Mouse (Mus musculus): ENCODE data around the gene Fam234a.
"Not testable (repeated sequence)": the region's sequence is repeated elsewhere in the genome, so short reads cannot be mapped to it uniquely, and the experiment has no call there.

Fam234a gene

GRCm38 (mm10) chr17:26244101-26244841 lies at the start of gene Fam234a:
Fam234a (minus strand) TSS chr17:26244242.
- DNase-seq (ENCODE audit: low read depth, low spot score): peak; percentile 79

DNA sequence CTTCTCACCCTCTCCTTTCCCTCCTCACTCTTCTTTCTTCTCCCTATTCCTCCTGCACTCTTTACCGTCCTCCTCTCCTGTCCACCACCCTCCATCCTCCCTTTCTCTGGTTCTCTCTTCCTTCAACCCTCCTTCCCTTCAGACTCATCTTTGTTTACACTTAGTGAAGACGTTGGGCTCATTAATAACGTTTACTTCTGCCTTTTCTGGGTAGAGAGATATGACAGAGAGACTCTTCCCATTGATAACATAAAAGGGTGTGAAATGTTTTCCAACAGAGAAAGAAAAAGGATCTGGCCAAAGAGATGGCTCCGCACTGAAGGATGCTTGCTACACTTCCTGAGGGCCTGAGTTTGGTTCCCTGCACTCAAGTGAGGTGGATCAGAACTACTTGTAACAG lies 45.4 kb upstream of the Fam234a start:
- DNase-seq (ENCODE audit: low read depth, low spot score): no peak

- no peak for DNase-seq (ENCODE audit: low read depth, low spot score)
Measured at GRCm38 (mm10) chr17:26286199-26286955, 42.3 kb upstream of the Fam234a start.

GRCm38 (mm10) chr17:26276711-26277110 lies 32.7 kb upstream of the Fam234a start:
- DNase-seq (ENCODE audit: low read depth, low spot score): no peak

DNA sequence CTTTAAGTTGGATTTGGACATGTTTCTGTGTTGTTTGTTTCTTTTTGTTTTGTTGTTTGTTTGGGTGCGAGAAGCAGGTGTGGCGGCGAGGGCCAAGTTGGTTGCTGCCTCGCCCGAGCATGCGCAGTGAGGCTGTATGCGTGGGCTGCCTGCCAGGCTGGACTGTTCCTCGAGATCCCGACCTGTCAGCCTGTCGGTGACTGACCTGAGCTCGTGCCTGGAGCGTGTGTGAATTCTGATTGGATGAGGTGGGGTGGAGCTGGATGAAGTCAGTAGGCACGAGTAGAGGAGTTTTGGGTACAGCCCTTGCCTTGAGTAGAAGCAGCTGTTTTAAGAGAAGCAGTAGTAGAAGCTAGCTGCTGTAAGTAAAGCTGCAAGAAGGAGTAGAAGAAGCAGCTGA lies 31.9 kb upstream of the Fam234a start:
- DNase-seq (ENCODE audit: low read depth, low spot score): no peak

DNA sequence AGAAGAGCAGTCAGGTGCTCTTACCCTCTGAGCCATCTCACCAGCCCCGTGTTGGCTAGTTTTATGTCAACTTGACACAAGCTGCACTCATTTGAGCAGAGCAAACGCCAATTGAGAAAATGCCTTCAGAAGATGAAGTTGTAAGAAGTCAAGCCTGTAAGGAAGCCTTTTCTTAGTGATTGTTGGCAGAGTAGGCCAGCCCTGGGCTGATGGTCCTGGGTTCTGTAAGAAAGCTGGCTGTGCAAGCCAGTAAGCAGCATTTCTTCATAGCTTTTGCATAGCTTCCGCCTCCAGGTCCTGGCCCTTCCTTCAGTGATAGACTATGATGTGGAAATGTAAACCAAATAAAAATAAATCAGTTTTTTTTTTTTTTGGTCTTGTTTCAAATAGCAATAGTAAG lies 28.5 kb upstream of the Fam234a start:
- DNase-seq (ENCODE audit: low read depth, low spot score): no peak

- DNase-seq (ENCODE audit: low read depth, low spot score): not testable (repeated sequence)
Measured at GRCm38 (mm10) chr17:26269577-26269976, 25.5 kb upstream of the Fam234a start.

- DNase-seq (ENCODE audit: low read depth, low spot score): no peak
Measured at GRCm38 (mm10) chr17:26268851-26269250, 24.8 kb upstream of the Fam234a start.

DNA sequence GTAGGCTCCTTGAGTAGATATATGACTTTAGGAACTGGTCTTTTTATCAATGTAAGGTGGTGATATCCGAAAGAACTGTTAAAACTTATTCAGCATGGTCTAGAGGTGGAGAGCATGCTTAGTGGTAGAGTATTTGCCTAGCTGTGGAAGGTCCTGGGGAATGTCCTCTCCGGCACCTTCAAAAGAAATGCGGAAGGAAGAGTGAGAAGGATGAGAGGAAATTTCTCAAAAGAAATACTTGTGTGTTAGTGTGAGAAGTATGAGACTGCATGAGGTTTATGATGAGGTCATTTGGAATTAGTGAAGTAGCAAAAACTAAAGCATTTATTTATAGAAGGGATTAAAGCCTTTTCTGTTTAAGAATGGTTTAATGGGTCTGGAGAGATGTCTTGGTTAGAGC lies 18.3 kb upstream of the Fam234a start:
- no peak for DNase-seq (ENCODE audit: low read depth, low spot score)

DNA sequence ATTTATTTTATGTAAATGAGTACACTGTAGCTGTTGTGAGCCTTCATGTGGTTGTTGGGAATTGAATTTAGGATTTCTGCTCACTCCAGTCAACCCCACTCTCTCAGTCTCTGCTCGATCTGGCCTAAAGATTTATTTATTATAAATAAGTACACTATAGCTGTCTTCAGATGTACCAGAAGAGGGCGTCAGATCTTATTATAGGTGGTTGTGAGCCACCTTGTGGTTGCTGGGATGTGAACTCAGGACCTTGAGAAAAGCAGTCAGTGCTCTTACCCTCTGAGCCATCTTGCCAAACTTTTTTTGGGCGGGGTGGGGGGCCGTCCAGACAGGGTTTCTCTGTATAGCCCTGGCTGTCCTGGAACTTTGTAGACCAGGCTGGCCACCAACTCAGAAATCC lies 17.8 kb upstream of the Fam234a start:
- DNase-seq (ENCODE audit: low read depth, low spot score): no peak

- no peak for DNase-seq (ENCODE audit: low read depth, low spot score)
Measured at GRCm38 (mm10) chr17:26255313-26255712, 11.3 kb upstream of the Fam234a start.

DNA sequence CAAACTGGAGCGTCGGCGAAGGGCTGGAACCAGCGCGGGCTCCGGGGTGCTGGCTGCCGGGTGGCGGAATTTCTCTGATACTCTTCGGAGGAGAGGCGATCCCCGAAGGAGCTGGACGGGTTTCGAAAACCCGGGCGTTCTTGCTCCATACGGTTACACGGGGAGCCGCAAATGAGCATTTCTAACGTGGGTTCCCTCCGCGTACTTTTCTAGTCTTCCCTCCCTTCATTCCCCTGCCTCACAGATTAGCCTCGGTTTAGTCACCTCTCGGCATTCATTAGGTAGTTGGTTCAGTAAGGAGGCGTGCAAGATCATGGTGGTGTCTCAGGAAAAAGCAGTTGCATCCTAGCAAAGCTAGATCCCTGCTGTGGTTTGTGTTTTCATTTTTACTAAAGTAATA lies 9.4 kb upstream of the Fam234a start:
- DNase-seq (ENCODE audit: low read depth, low spot score): no peak

- peak; percentile 88 for DNase-seq (ENCODE audit: low read depth, low spot score)
Measured at GRCm38 (mm10) chr17:26252539-26253251, 8.7 kb upstream of the Fam234a start, which contains the start of gene Luc7l. Luc7l (plus strand) TSS chr17:26252896.

- DNase-seq (ENCODE audit: low read depth, low spot score): no peak
Measured at GRCm38 (mm10) chr17:26251886-26252538, 8.0 kb upstream of the Fam234a start.

GRCm38 (mm10) chr17:26243471-26244100 lies 456 bp downstream of the Fam234a start:
- DNase-seq (ENCODE audit: low read depth, low spot score): no peak

GRCm38 (mm10) chr17:26240990-26241389 lies 3.1 kb downstream of the Fam234a start:
- no peak for DNase-seq (ENCODE audit: low read depth, low spot score)

GRCm38 (mm10) chr17:26240120-26240790 lies 3.8 kb downstream of the Fam234a start:
- no peak for DNase-seq (ENCODE audit: low read depth, low spot score)

GRCm38 (mm10) chr17:26239551-26239950 lies 4.5 kb downstream of the Fam234a start:
- no peak for DNase-seq (ENCODE audit: low read depth, low spot score)

GRCm38 (mm10) chr17:26237667-26238066 lies 6.4 kb downstream of the Fam234a start:
- DNase-seq (ENCODE audit: low read depth, low spot score): no peak

DNA sequence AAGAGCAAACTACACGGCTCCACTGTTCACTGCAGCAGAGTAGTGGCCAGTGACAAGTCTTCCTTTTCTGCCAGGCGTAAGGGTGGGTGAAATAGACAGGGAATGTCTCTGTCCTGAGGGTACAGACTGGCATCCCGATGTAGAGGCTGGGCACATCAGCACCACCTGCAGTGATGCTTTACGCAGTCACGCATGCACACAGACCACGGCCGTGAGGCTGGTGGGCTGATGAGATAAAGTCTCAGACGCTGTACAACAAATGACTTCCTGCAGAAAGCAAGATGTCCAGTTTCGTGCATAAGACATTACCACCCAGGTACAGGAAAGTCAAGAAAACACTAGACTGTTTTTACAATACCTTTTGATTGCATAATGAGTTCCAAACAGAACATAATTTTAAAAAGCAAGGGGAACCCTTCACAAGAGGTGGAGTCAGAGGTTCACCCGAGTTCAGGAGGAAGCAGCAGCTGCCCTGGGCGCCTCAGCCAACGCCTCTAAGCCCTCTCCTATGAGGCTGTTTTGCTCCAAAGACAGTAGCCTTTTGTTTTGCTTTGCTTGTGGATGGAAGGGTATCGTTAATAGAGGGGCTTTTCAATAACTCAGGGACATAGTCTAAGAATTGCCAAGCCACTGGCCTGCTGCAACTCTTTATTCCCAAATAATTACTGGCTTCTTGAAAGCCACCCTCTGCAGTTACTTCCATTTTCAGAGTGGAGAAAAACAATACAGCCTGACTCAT lies 8.8 kb downstream of the Fam234a start:
- no peak for DNase-seq (ENCODE audit: low read depth, low spot score)
